9 mouse cellular contexts compared by ENCODE assay signal in genomic region chr2:76029081-76029901, GRCm38 (mm10). TPM values are rescaled to one million over a fixed set of nuclear protein-coding genes. Genes with fewer than 3 reads are reported as not detected.
DNase-seq lines count a peak whose midpoint lies in the region; ATAC-seq and TF ChIP-seq lines count a peak whose summit lies in the region.
"Had no signal": no experiment of that assay in that cellular context is flagged by ENCODE, and none has a peak within 500 bp of the region (broad histone marks: within the 10 kb centered on the region; RNA-seq: fewer than 3 reads in every experiment).

No protein-coding gene starts in this region.

- peak overlapping the region; percentile 36; the same call in 1 of the 2 replicates for H3K9ac ChIP-seq in heart, embryonic 11.5 days (ENCODE audit: low read depth, low read length)
- H3K9ac ChIP-seq in limb, embryonic 13.5 days: peak overlapping the region; percentile 35

- H3K4me2 ChIP-seq in heart, embryonic 11.5 days: peak overlapping the region; percentile 34
- H3K4me2 ChIP-seq in limb, embryonic 13.5 days (replicated peaks): peak overlapping the region; percentile 54

- no peaks in the 10 kb centered on the region for H3K36me3 ChIP-seq in heart, embryonic 11.5 days (ENCODE audit: control insufficient read depth, insufficient read depth, low read length)
- no peaks in the 10 kb centered on the region for H3K36me3 ChIP-seq in forebrain, embryonic 10.5 days (replicated peaks)
- H3K36me3 ChIP-seq in limb, embryonic 13.5 days: no peaks in the 10 kb centered on the region

- no peak overlapping the region for H3K4me3 ChIP-seq in heart, embryonic 11.5 days (ENCODE audit: low read depth, low read length)
- H3K4me3 ChIP-seq in forebrain, embryonic 10.5 days: peak overlapping the region; percentile 26; the same call in 1 of the 2 replicates
- peak overlapping the region; percentile 11; the same call in 1 of the 2 replicates for H3K4me3 ChIP-seq in limb, embryonic 13.5 days
- H3K4me3 ChIP-seq: erythroblast, embryonic 14.5 days had no signal

- no peak for DNase-seq in heart, postnatal 25 days (ENCODE audit: low spot score)
- DNase-seq in brain, embryonic 14.5 days (ENCODE audit: low read depth): peak; percentile 89
- peak; percentile 26 for DNase-seq in forebrain, embryonic 10.5 days (ENCODE audit: extremely low spot score, low spot score)
- peak; percentile 31 for DNase-seq in hindlimb bud, embryonic 11.5 days (ENCODE audit: extremely low spot score, low read depth, low spot score)
- peak; percentile 5 to 7 for DNase-seq in right cerebral cortex, postnatal 36 days (ENCODE audit: low spot score in 2 of 2)
- DNase-seq in gastrocnemius, adult 18-20 months (ENCODE audit: low spot score): no peak

- 34% methylated on average over 20 of the region's 20 CpGs for WGBS in heart, embryonic 11.5 days (ENCODE audit: insufficient replicate concordance)
- 38% methylated on average over 20 of the region's 20 CpGs for WGBS in forebrain, embryonic 10.5 days
- 21% methylated on average over 20 of the region's 20 CpGs for WGBS in limb, embryonic 13.5 days

- no peak; the same call in 1 of the 2 replicates for TF ChIP-seq POLR2A in brain, embryonic 14.5 days (IDR thresholded peaks at IDR 0.05; ENCODE audit: borderline replicate concordance, extremely low read depth, insufficient read depth, insufficient read length, poor library complexity, severe bottlenecking)

- TF ChIP-seq CTCF in brain, embryonic 14.5 days (IDR thresholded peaks at IDR 0.05; ENCODE audit: borderline replicate concordance, extremely low read depth, insufficient read depth, insufficient read length): no peak

- intact Hi-C loops in heart, postnatal 25 days (cut with DNase I): no loop called here

- H3K27ac ChIP-seq in heart, embryonic 11.5 days (ENCODE audit: low read depth, low read length): peak overlapping the region; percentile 81
- peak overlapping the region; percentile 81 for H3K27ac ChIP-seq in forebrain, embryonic 10.5 days
- H3K27ac ChIP-seq in limb, embryonic 13.5 days: peak overlapping the region; percentile 75

- H3K27me3 ChIP-seq in heart, embryonic 11.5 days (ENCODE audit: control insufficient read depth, insufficient read depth, low read length): no peaks in the 10 kb centered on the region
- H3K27me3 ChIP-seq in forebrain, embryonic 10.5 days (ENCODE audit: poor library complexity, severe bottlenecking): no peaks in the 10 kb centered on the region
- no peaks in the 10 kb centered on the region for H3K27me3 ChIP-seq in limb, embryonic 13.5 days

- no peaks in the 10 kb centered on the region for H3K9me3 ChIP-seq in heart, embryonic 11.5 days (replicated peaks; ENCODE audit: control insufficient read depth, low read length)
- no peaks in the 10 kb centered on the region for H3K9me3 ChIP-seq in forebrain, embryonic 10.5 days
- no peaks in the 10 kb centered on the region for H3K9me3 ChIP-seq in limb, embryonic 13.5 days

- no peak for ATAC-seq in heart, embryonic 11.5 days (replicated peaks; ENCODE audit: insufficient number of reproducible peaks, low FRiP score, low TSS enrichment)
- no peak for ATAC-seq in limb, embryonic 13.5 days (ENCODE audit: low FRiP score, low read depth)

- peaks cover 18% of the 10 kb centered on the region for H3K4me1 ChIP-seq in heart, embryonic 11.5 days (ENCODE audit: control insufficient read depth, insufficient read depth, low read length)
- peaks cover 24% of the 10 kb centered on the region for H3K4me1 ChIP-seq in forebrain, embryonic 10.5 days
- H3K4me1 ChIP-seq in limb, embryonic 13.5 days: peaks cover 29% of the 10 kb centered on the region

RNA-seq across cellular contexts. Expression of gene Ttc30a1, which starts 47.5 kb away (rescaled TPM):
- polyA plus RNA-seq in heart, embryonic 11.5 days (2014; fragmentation: Nextera tagmentation; extraction: Ambion mirVana): 6.6 and 7.1 TPM in 2 replicates
- total RNA-seq in heart, postnatal 25 days (2021): 1 to 10 TPM; 3.0 to 3.2 TPM
- 8.4 and 9.1 TPM in 2 replicates for polyA plus RNA-seq in brain, embryonic 14.5 days (2012; rRNA removed)
- 10.5 and 12.4 TPM in 2 replicates for polyA plus RNA-seq in forebrain, embryonic 10.5 days (2016; fragmentation: Nextera tagmentation; extraction: Ambion mirVana)
- polyA plus RNA-seq in limb, embryonic 13.5 days (2015; fragmentation: Nextera tagmentation; extraction: Ambion mirVana): 8.4 and 9.3 TPM in 2 replicates
- 1 to 10 TPM; 1.4 to 1.5 TPM for total RNA-seq in gastrocnemius, adult 18-20 months (2021)
- polyA plus RNA-seq: erythroblast, embryonic 14.5 days had no signal

RNA-seq across cellular contexts. Expression of gene Ttc30a2, which starts 51.3 kb away (rescaled TPM):
- polyA plus RNA-seq in heart, embryonic 11.5 days (2014; fragmentation: Nextera tagmentation; extraction: Ambion mirVana): 0.75 and 1.1 TPM in 2 replicates
- 1 to 10 TPM; 1.7 to 1.9 TPM for total RNA-seq in heart, postnatal 25 days (2021)
- polyA plus RNA-seq in brain, embryonic 14.5 days (2012; rRNA removed): 0.83 and 1.2 TPM in 2 replicates
- 0.28 and 0.53 TPM in 2 replicates for polyA plus RNA-seq in forebrain, embryonic 10.5 days (2016; fragmentation: Nextera tagmentation; extraction: Ambion mirVana)
- 0.37 and 0.42 TPM in 2 replicates for polyA plus RNA-seq in limb, embryonic 13.5 days (2015; fragmentation: Nextera tagmentation; extraction: Ambion mirVana)
- under 1 TPM; 0.19 to 0.23 TPM for total RNA-seq in gastrocnemius, adult 18-20 months (2021)
- polyA plus RNA-seq: erythroblast, embryonic 14.5 days had no signal

Comparison
In these comparisons a context has a peak if more than half of its experiments do, and no peak if none do; other contexts are left out.
1. DNase-seq: peak in brain, embryonic 14.5 days (single experiment), forebrain, embryonic 10.5 days (single experiment), hindlimb bud, embryonic 11.5 days (single experiment) and right cerebral cortex, postnatal 36 days (2 of 2); none in heart, postnatal 25 days (single experiment) and gastrocnemius, adult 18-20 months (single experiment).
2. Peak in every context shown above with its lines, with median percentiles within 50 percentile points of each other: H3K27ac ChIP-seq.